8 mouse cellular contexts compared by ENCODE assay signal in genomic region chr16:61041140-61041586, GRCm38 (mm10).
DNase-seq lines count a peak whose midpoint lies in the region; ATAC-seq lines count a peak whose summit lies in the region.
"Had no signal": no experiment of that assay in that cellular context is flagged by ENCODE, and none has a peak within 500 bp of the region (broad histone marks: within the 10 kb centered on the region; RNA-seq: fewer than 3 reads in every experiment).

No protein-coding gene starts in this region.

- H3K4me2 ChIP-seq in hindbrain, embryonic 11.5 days (replicated peaks; ENCODE audit: low read depth, low read length), result no peak overlapping the region
- H3K4me2 ChIP-seq in hindbrain, embryonic 15.5 days, result no peak overlapping the region

- H3K4me3 ChIP-seq in hindbrain, embryonic 11.5 days (ENCODE audit: low read depth, low read length), result no peak overlapping the region
- H3K4me3 ChIP-seq in hindbrain, embryonic 10.5 days, result no peak overlapping the region
- H3K4me3 ChIP-seq in hindbrain, embryonic 15.5 days, result no peak overlapping the region

- H3K9me3 ChIP-seq in hindbrain, embryonic 11.5 days (ENCODE audit: control insufficient read depth, low read length), result no peaks in the 10 kb centered on the region
- no peaks in the 10 kb centered on the region for H3K9me3 ChIP-seq in hindbrain, embryonic 10.5 days
- H3K9me3 ChIP-seq in hindbrain, embryonic 15.5 days, result no peaks in the 10 kb centered on the region
- H3K9me3 ChIP-seq: G1E had no signal

- H3K9ac ChIP-seq in hindbrain, embryonic 11.5 days (ENCODE audit: low read depth, low read length), result no peak overlapping the region
- H3K9ac ChIP-seq in hindbrain, embryonic 15.5 days, result no peak overlapping the region

- no peak overlapping the region for H3K27ac ChIP-seq in hindbrain, embryonic 11.5 days (ENCODE audit: low read depth, low read length)
- no peak overlapping the region for H3K27ac ChIP-seq in hindbrain, embryonic 10.5 days
- H3K27ac ChIP-seq in hindbrain, embryonic 15.5 days (replicated peaks), result no peak overlapping the region

- WGBS in hindbrain, embryonic 11.5 days, result 75% methylated on average over 7 of the region's 7 CpGs
- WGBS in hindbrain, embryonic 10.5 days, result 65% methylated on average over 7 of the region's 7 CpGs
- WGBS in hindbrain, embryonic 15.5 days, result 48% methylated on average over 7 of the region's 7 CpGs

- DNase-seq in hindbrain, embryonic 11.5 days (ENCODE audit: low spot score), result peak; percentile 2
- DNase-seq in hindbrain, embryonic 10.5 days (ENCODE audit: low spot score), result no peak
- DNase-seq in MN1 (ENCODE audit: low spot score), result peak; percentile 11
- peak; percentile 5 to 7 for DNase-seq in adrenal gland, postnatal 36 days
- DNase-seq in thymus, postnatal 25 days, result no peak

- H3K36me3 ChIP-seq in hindbrain, embryonic 11.5 days (ENCODE audit: control insufficient read depth, insufficient read depth, low read length), result no peaks in the 10 kb centered on the region
- no peaks in the 10 kb centered on the region for H3K36me3 ChIP-seq in hindbrain, embryonic 10.5 days
- H3K36me3 ChIP-seq in hindbrain, embryonic 15.5 days, result no peaks in the 10 kb centered on the region
- H3K36me3 ChIP-seq: G1E had no signal

- H3K4me1 ChIP-seq in hindbrain, embryonic 11.5 days (replicated peaks; ENCODE audit: control insufficient read depth, insufficient read depth, low read length), result no peaks in the 10 kb centered on the region
- no peaks in the 10 kb centered on the region for H3K4me1 ChIP-seq in hindbrain, embryonic 10.5 days (replicated peaks)
- 0 out of 2 replicates have a peak, but pooled peaks cover 3% of the 10 kb centered on the region for H3K4me1 ChIP-seq in hindbrain, embryonic 15.5 days (replicated peaks)

- 0 out of 2 replicates have a peak, but pooled peaks have one; percentile 35 for ATAC-seq in hindbrain, embryonic 11.5 days (ENCODE audit: low FRiP score)
- ATAC-seq in hindbrain, embryonic 15.5 days (ENCODE audit: low FRiP score, low read depth), result peak; percentile 91
- ATAC-seq in erythroid progenitor cell, adult 5-6 weeks (replicated peaks; ENCODE audit: low FRiP score, poor library complexity, severe bottlenecking), result no peak

- H3K27me3 ChIP-seq in hindbrain, embryonic 11.5 days (ENCODE audit: control insufficient read depth, insufficient read depth, low read length), result no peaks in the 10 kb centered on the region
- H3K27me3 ChIP-seq in hindbrain, embryonic 10.5 days (ENCODE audit: insufficient read depth, poor library complexity, severe bottlenecking), result no peaks in the 10 kb centered on the region
- no peaks in the 10 kb centered on the region for H3K27me3 ChIP-seq in hindbrain, embryonic 15.5 days

Comparison
In these comparisons a context has a peak if more than half of its experiments do, and no peak if none do; other contexts are left out.
1. DNase-seq: peak in hindbrain, embryonic 11.5 days (single experiment), MN1 (single experiment) and adrenal gland, postnatal 36 days (2 of 2); none in hindbrain, embryonic 10.5 days (single experiment) and thymus, postnatal 25 days (single experiment).